Mouse (Mus musculus) limb, embryonic 13.5 days (tissue): ENCODE data around the gene Plxna2. TPM values are rescaled to one million over a fixed set of nuclear protein-coding genes. Genes with fewer than 3 reads are reported as not detected.

Experiments used
- ATAC-seq: fragments of 200-750 bp; cut with Nextera tagmentation; 2 replicates; pipeline ENCODE4 v1.8.0; 2017; ENCODE audit warnings: low read depth, moderate number of reproducible peaks, moderate TSS enrichment; ENCODE audit not compliant: low FRiP score
- H3K27ac ChIP-seq: fragments of 300-500 bp; sonication (generic); 2 replicates; pipeline ENCODE4 v1.5.1; 2015; ENCODE audit warnings: inconsistent platforms, mild to moderate bottlenecking, moderate library complexity
- H3K27me3 ChIP-seq: fragments of 300-500 bp; sonication (generic); 2 replicates; pipeline ENCODE4 v1.6.1; 2015; ENCODE audit warnings: mild to moderate bottlenecking, inconsistent platforms
- H3K36me3 ChIP-seq: fragments of 300-500 bp; sonication (generic); 2 replicates; pipeline ENCODE4 v1.6.1; 2015; ENCODE audit warnings: inconsistent platforms, mild to moderate bottlenecking, moderate library complexity
- H3K4me1 ChIP-seq: fragments of 300-500 bp; sonication (generic); 2 replicates; pipeline ENCODE4 v1.6.1; 2015; ENCODE audit warnings: inconsistent platforms
- H3K4me2 ChIP-seq: fragments of 300-500 bp; sonication (generic); replicated peaks from 2 replicates; pipeline ENCODE4 v1.6.1; 2015; ENCODE audit warnings: inconsistent platforms, mild to moderate bottlenecking, moderate library complexity
- H3K4me3 ChIP-seq: fragments of 300-500 bp; sonication (generic); 2 replicates; pipeline ENCODE4 v1.5.1; 2015; ENCODE audit warnings: moderate library complexity, mild to moderate bottlenecking, inconsistent platforms
- H3K9ac ChIP-seq: fragments of 300-500 bp; sonication (generic); 2 replicates; pipeline ENCODE4 v1.6.1; 2015; ENCODE audit warnings: mild to moderate bottlenecking, inconsistent platforms
- H3K9me3 ChIP-seq: fragments of 300-500 bp; sonication (generic); 2 replicates; pipeline ENCODE4 v1.6.1; 2016; ENCODE audit warnings: inconsistent platforms
- WGBS: fragments of 180-500 bp; shearing (Covaris S2); methylation state at CpG from one replicate; pipeline ENCODE4 v1.1.7; 2015; 5-methylcytosine and 5-hydroxymethylcytosine counted together
- microRNA-seq: library from miRNA; unstranded; fragments of <30 nt; microRNA quantifications from one replicate; pipeline ENCODE4, GENCODE M21; 2016
- polyA plus RNA-seq: library from polyadenylated mRNA; unstranded; fragments of >200 nt; fragmentation: Nextera tagmentation; extraction: Ambion mirVana; gene quantifications from 2 replicates; pipeline ENCODE4 v1.2.1, GENCODE M21; 2015

Plxna2 gene
- polyA plus RNA-seq, 1 experiment from 2014 or later: 6.7 TPM

DNA sequence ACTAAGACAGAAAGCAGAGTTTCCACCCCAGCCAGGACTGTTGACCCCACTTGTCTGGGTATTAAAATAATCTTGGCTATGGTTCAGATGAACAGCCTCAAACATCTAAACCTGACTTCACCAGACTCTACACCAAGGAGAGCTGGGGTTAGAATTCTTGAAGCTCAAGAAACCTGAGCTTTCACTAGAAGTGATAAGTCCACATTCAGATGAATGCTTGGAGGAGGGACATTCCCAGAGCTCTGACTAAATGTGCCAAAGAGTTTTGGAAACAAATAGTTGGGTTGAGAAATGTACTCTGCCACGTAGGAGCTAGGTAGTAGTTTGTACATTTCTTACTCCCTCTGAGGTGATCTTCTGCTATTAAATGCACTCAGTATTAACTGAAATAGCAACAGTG lies 203.7 kb downstream of the Plxna2 start:
- ATAC-seq: no peak
- no peak overlapping the region for H3K4me2 ChIP-seq
- H3K27me3 ChIP-seq: no peaks in the 10 kb centered on the region
- H3K36me3 ChIP-seq: no peaks in the 10 kb centered on the region
- no peak overlapping the region for H3K27ac ChIP-seq
- no peaks in the 10 kb centered on the region for H3K9me3 ChIP-seq
- no peaks in the 10 kb centered on the region for H3K4me1 ChIP-seq
- no peak overlapping the region for H3K4me3 ChIP-seq
- 73% methylated on average over 1 of the region's 1 CpGs for WGBS
- H3K9ac ChIP-seq: no peak overlapping the region

DNA sequence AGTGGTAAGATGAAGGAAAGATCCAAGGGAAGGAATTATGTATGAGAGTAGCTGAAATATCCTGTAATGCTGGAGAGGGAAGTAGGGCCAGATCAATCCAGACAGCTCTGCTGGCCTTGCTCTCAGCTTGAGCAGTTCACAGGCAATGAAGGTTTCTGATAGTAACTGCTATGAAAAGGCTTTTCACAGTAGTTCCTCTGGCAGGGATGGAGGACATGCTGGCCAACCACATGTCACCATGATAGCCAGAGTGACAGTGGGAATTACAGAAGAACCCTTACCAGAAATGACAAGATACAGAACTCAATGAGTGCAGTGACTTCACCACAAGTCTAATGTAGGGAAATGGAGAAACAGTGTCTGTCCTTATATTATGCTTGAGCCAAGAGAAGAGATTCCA lies 210.3 kb downstream of the Plxna2 start:
- H3K27ac ChIP-seq: no peak overlapping the region
- no peak overlapping the region for H3K9ac ChIP-seq
- no peaks in the 10 kb centered on the region for H3K4me1 ChIP-seq
- H3K27me3 ChIP-seq: no peaks in the 10 kb centered on the region
- H3K9me3 ChIP-seq: no peaks in the 10 kb centered on the region
- no peaks in the 10 kb centered on the region for H3K36me3 ChIP-seq
- H3K4me2 ChIP-seq: no peak overlapping the region
- no peak overlapping the region for H3K4me3 ChIP-seq
- ATAC-seq: no peak

DNA sequence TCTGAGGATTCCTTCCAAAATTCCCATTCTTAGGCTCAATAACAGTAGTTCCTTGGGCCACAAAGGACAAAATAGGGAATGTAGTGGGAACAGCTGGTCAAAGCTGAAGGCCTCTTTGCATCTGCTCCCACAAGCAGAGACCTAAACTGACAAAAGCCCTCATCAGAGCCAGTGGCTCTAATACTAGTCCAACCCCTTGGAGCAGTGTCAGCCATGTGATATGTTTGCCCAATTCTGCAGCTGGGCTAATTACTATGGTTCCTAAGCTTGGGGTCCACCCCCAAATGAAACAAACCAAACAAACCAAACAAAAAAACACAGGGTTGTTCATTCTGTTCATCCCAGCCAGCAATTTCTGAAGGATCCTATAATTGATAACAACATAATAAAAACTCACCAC lies 217.2 kb downstream of the Plxna2 start:
- Histone ChIP-seq H3K36me3 (no peaks in the 10 kb centered on the region), H3K27ac (no peak overlapping the region), H3K4me3 (no peak overlapping the region), H3K9me3 (no peaks in the 10 kb centered on the region), H3K4me2 (no peak overlapping the region), H3K4me1 (no peaks in the 10 kb centered on the region), H3K9ac (no peak overlapping the region), H3K27me3 (no peaks in the 10 kb centered on the region)
- no peak for ATAC-seq

DNA sequence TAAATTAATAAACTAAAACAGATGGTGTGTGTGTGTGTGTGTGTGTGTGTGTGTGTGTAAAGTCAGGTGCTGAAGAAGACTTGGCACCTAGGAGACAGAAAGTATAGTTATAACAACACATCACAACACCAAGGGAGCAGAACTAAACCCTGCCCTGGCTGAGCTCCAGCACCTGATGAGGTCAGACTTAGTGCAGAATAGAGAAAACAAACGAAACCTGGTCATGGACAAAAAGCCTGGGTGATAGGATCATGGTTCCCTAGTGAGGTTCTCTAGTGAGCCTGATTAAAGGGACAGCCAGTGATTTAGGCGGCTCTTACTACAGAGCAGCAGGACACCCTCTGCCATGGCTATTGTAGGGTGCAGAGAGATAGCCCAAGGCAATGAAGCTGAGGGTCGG lies 218.2 kb downstream of the Plxna2 start:
- H3K4me3 ChIP-seq: no peak overlapping the region
- no peak for ATAC-seq
- WGBS: 67% methylated on average over 3 of the region's 3 CpGs
- no peak overlapping the region for H3K9ac ChIP-seq
- no peak overlapping the region for H3K4me2 ChIP-seq
- no peaks in the 10 kb centered on the region for H3K9me3 ChIP-seq
- no peaks in the 10 kb centered on the region for H3K4me1 ChIP-seq
- no peaks in the 10 kb centered on the region for H3K36me3 ChIP-seq
- H3K27ac ChIP-seq: no peak overlapping the region
- H3K27me3 ChIP-seq: no peaks in the 10 kb centered on the region

DNA sequence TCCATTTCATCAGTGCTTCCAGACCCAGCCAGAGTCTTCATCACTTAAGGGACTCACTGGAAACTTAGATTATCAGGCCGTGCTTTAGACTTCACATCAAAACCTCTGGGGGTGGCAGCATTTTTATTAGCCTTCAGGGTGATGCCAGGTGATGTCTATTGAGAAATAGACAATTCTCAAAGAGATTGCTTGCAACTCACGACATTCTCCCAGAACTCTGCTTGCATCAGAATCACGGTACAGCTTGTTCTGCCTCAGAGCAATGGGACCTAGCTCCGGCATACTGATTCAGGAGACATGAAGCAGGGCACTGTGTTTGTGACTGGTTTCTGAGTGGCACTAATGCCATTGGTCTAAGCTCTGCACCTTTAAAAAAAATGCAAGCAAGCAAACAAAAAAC lies 218.7 kb downstream of the Plxna2 start:
- no peak overlapping the region for H3K9ac ChIP-seq
- H3K4me2 ChIP-seq: no peak overlapping the region
- no peaks in the 10 kb centered on the region for H3K9me3 ChIP-seq
- WGBS: 85% methylated on average over 4 of the region's 4 CpGs
- no peaks in the 10 kb centered on the region for H3K27me3 ChIP-seq
- no peak overlapping the region for H3K4me3 ChIP-seq
- H3K36me3 ChIP-seq: no peaks in the 10 kb centered on the region
- H3K27ac ChIP-seq: no peak overlapping the region
- H3K4me1 ChIP-seq: no peaks in the 10 kb centered on the region
- ATAC-seq: no peak

DNA sequence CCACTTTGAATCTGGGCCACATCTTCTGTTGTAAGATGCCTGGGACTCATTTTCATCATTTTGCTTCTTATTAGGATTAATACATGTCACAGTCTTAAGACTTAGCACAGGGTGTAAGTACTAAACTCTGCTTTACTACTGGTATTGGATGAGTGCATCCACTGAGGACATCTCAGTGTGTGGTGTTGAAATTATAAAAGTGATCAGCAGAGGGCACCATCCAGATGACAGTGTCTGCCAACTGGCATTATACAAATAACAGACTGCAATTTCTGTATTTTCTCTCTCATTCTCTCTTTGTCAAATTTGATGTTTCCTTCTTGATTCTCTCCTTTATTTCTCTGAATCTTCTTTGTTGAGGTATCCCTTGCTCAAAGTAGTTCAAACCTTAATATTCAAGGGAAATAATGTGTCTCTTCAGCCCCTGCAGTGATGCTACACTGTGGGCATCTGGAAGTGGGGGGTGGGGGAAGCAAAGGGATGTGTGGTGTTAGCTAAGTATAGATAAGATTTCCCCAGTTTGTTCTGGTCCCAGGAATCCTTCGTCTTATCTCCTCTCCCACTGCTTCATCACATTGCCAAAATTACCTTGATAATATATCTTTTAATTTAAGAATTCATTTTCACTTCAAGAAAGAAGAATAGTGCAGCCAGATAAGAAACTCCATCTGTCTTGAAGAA lies 221.4 kb downstream of the Plxna2 start:
- Histone ChIP-seq H3K4me3 (no peak overlapping the region), H3K36me3 (no peaks in the 10 kb centered on the region), H3K4me2 (no peak overlapping the region), H3K4me1 (no peaks in the 10 kb centered on the region), H3K9me3 (no peaks in the 10 kb centered on the region), H3K27ac (no peak overlapping the region), H3K9ac (no peak overlapping the region), H3K27me3 (no peaks in the 10 kb centered on the region)
- 33% methylated on average over 1 of the region's 1 CpGs for WGBS
- ATAC-seq: no peak

DNA sequence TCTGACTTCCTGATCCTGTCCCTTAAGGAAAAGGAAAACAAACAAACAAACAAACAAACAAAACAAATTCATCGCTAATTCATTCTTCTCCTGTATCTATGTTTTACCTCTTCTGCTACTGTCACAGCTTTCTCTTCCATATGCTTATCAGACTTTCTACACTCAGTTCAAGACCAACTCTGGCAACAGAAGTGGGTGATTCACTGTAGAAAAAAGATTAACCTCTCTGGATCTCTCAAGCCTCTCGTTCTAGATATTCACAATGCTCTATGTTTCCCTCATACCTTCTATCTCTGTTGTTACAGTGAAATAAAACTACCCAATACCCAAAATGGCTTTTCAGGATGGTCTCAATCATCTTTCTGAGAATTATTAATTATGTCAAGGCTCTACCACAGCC lies 225.0 kb downstream of the Plxna2 start:
- 84% methylated on average over 2 of the region's 2 CpGs for WGBS
- no peak overlapping the region for H3K4me2 ChIP-seq
- no peaks in the 10 kb centered on the region for H3K36me3 ChIP-seq
- no peak overlapping the region for H3K27ac ChIP-seq
- H3K4me1 ChIP-seq: no peaks in the 10 kb centered on the region
- ATAC-seq: no peak
- H3K9me3 ChIP-seq: no peaks in the 10 kb centered on the region
- H3K27me3 ChIP-seq: no peaks in the 10 kb centered on the region
- H3K4me3 ChIP-seq: no peak overlapping the region
- H3K9ac ChIP-seq: no peak overlapping the region

DNA sequence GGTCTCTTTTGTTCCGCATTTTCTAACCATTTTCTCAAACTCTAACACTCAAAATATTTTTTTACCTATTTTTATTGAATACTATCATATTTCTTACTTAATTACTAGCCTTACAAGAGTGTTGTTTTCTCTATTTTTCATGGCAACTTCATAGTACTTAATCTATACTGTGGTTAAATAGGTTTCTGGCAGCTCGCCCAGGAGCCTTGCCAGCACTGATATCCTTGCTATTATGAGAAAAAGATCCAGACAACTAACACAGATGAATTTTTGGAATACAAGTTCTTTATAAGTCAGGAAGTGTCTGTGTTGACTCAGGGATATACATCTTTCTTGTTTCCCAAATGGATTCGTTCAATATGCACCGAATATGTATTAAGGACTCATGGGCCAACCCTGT lies 229.0 kb downstream of the Plxna2 start:
- no peak for ATAC-seq
- WGBS: 82% methylated on average over 4 of the region's 4 CpGs
- no peaks in the 10 kb centered on the region for H3K36me3 ChIP-seq

DNA sequence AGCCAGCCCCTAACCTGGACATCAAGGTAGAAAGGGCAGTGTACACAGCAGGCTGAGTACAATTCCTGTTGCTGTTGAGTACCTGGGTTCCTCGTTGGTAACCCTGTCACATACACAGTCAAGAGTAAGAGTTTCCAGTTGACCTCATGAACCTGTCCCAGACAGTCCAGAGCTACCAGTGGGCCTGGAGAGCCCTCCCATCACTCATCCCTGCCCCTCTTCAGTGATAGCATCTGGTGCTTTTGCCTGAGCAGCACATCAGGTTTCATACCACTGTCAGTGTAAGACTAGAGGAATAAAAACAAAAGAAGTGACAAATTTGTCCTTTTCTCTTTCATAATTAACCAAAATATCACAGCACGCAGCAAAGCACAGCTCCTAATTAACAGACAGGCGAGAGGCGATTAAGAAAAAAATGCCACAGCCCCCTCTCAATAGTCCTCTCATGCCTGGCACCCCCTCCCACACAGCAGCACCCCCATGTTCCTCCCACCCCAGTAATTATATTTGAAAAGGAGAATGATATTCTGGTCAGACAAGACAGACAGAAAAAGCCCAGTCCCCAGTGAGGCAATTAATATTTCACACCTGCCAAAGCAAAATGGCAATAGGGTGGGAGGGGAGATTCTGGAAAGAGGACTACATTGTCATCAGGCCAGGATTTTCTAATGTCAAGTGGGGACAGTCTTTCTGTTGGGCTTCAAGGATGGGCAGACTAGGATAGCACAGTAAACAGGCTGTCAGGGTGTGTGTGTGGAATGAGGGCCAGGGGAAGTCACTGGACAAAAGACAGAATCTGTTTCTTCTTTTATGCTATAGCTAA lies 233.4 kb downstream of the Plxna2 start:
- Histone ChIP-seq H3K27ac (no peak overlapping the region), H3K36me3 (no peaks in the 10 kb centered on the region), H3K4me2 (no peak overlapping the region), H3K4me1 (no peaks in the 10 kb centered on the region), H3K27me3 (no peaks in the 10 kb centered on the region), H3K9ac (no peak overlapping the region), H3K9me3 (no peaks in the 10 kb centered on the region), H3K4me3 (no peak overlapping the region)
- 69% methylated on average over 4 of the region's 4 CpGs for WGBS
- ATAC-seq: no peak; the same call in 1 of the 2 replicates

More for the DNA sequence above, 229.0 kb downstream of the Plxna2 start:
- no peak overlapping the region for H3K4me2 ChIP-seq
- no peak overlapping the region for H3K4me3 ChIP-seq
- H3K27ac ChIP-seq: no peak overlapping the region
- H3K27me3 ChIP-seq: no peaks in the 10 kb centered on the region
- H3K9me3 ChIP-seq: no peaks in the 10 kb centered on the region
- H3K4me1 ChIP-seq: no peaks in the 10 kb centered on the region
- H3K9ac ChIP-seq: no peak overlapping the region

DNA sequence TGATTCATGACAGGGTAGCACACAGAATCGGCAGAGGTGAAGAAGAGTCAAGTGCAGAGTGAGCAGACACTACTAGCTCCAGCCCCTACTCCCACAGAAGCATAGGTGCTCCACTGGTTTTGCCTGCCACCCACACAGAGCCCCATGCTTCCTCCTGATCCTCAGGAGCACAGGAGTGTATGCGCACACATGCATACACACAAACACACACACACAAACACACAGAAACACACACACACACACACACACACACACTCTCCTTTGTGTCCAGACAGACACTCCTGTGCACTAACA lies 234.0 kb downstream of the Plxna2 start:
- Histone ChIP-seq H3K27me3 (no peaks in the 10 kb centered on the region), H3K4me2 (no peak overlapping the region), H3K9me3 (no peaks in the 10 kb centered on the region), H3K27ac (no peak overlapping the region), H3K4me3 (no peak overlapping the region), H3K9ac (no peak overlapping the region), H3K4me1 (no peaks in the 10 kb centered on the region), H3K36me3 (no peaks in the 10 kb centered on the region)
- no peak for ATAC-seq
- WGBS: 65% methylated on average over 2 of the region's 2 CpGs

Small RNAs within 50 kb of the gene (microRNA-seq; reads per million reads assigned to microRNA genes)
- gene Mir3962: 3.3 reads per million, percentile 14 among the genes with 10 or more reads in this experiment
